Mouse (Mus musculus): ENCODE data around the gene Cgnl1. TPM values are rescaled to one million over a fixed set of nuclear protein-coding genes. Genes with fewer than 3 reads are reported as not detected.

The Cgnl1 gene
- polyA plus RNA-seq, 1 experiment from 2014 or later: 6.2 TPM

- Histone ChIP-seq H3K27me3 (replicated peaks) (no peaks in the 10 kb centered on the region), H3K36me3 (replicated peaks) (no peaks in the 10 kb centered on the region), H3K9ac (no peak overlapping the region), H3K4me1 (no peaks in the 10 kb centered on the region), H3K27ac (no peak overlapping the region), H3K4me3 (no peak overlapping the region), H3K9me3 (no peaks in the 10 kb centered on the region), H3K4me2 (no peak overlapping the region)
- WGBS: 77% methylated on average over 11 of the region's 11 CpGs
- no peak for ATAC-seq (replicated peaks)
These were observed 92.1 kb downstream of the Cgnl1 start for GRCm38 (mm10) chr9:71679103-71679815.

GRCm38 (mm10) chr9:71676988-71677688, 94.3 kb downstream of the Cgnl1 start:
- H3K27ac ChIP-seq: no peak overlapping the region
- H3K4me1 ChIP-seq: no peaks in the 10 kb centered on the region
- 86% methylated on average over 5 of the region's 5 CpGs for WGBS
- H3K9ac ChIP-seq: no peak overlapping the region
- H3K4me2 ChIP-seq: no peak overlapping the region
- no peaks in the 10 kb centered on the region for H3K36me3 ChIP-seq (replicated peaks)
- no peak overlapping the region for H3K4me3 ChIP-seq
- no peaks in the 10 kb centered on the region for H3K27me3 ChIP-seq (replicated peaks)
- no peak for ATAC-seq (replicated peaks)
- no peaks in the 10 kb centered on the region for H3K9me3 ChIP-seq

DNA sequence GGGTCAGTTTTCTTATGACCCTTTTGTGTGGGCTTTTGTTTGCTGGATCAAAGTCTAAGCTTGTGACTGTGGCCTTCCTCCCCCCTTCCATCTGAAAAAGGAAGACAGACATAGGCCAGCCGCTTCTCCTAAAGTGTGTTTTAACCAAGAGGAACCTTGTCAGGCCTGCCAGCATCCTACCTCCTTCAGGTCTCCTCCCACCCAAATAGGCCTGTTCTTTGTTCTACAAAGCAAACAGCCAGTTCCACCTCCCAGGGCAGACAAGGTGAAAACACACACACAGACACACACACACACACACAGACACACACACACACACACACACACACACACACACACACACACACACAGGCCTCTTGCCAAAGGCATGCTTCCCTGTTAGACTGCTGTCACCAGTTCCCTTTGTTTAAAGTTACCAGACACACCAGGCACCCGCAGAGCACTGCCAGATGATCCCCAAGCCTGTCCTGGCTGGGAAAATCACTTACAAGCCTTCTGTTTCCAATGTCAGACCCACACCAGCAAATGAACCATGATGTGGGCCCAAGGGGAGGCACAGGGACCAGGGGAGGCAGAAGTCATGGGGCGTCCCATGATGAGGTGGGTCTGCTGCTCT, 95.5 kb downstream of the Cgnl1 start:
- Histone ChIP-seq H3K36me3 (replicated peaks) (no peaks in the 10 kb centered on the region), H3K9ac (no peak overlapping the region), H3K9me3 (no peaks in the 10 kb centered on the region), H3K4me3 (no peak overlapping the region), H3K27me3 (replicated peaks) (no peaks in the 10 kb centered on the region), H3K4me2 (no peak overlapping the region), H3K4me1 (no peaks in the 10 kb centered on the region), H3K27ac (no peak overlapping the region)
- WGBS: 54% methylated on average over 3 of the region's 3 CpGs
- no peak for ATAC-seq (replicated peaks)

- WGBS: 82% methylated on average over 2 of the region's 2 CpGs
- Histone ChIP-seq H3K4me3 (no peak overlapping the region), H3K9ac (no peak overlapping the region)
These were observed 96.2 kb downstream of the Cgnl1 start for GRCm38 (mm10) chr9:71675216-71675615.

GRCm38 (mm10) chr9:71674476-71674875, 96.9 kb downstream of the Cgnl1 start:
- H3K4me3 ChIP-seq: no peak overlapping the region
- H3K9ac ChIP-seq: no peak overlapping the region
- H3K4me1 ChIP-seq: no peaks in the 10 kb centered on the region
- H3K27ac ChIP-seq: no peak overlapping the region
- no peak for ATAC-seq (replicated peaks)
- no peaks in the 10 kb centered on the region for H3K36me3 ChIP-seq (replicated peaks)
- H3K27me3 ChIP-seq (replicated peaks): no peaks in the 10 kb centered on the region
- H3K4me2 ChIP-seq: no peak overlapping the region
- no peaks in the 10 kb centered on the region for H3K9me3 ChIP-seq
- WGBS: 62% methylated on average over 5 of the region's 5 CpGs

More at GRCm38 (mm10) chr9:71675216-71675615, 96.2 kb downstream of the Cgnl1 start:
- H3K27me3 ChIP-seq (replicated peaks): no peaks in the 10 kb centered on the region
- H3K27ac ChIP-seq: no peak overlapping the region
- no peaks in the 10 kb centered on the region for H3K36me3 ChIP-seq (replicated peaks)
- H3K9me3 ChIP-seq: no peaks in the 10 kb centered on the region
- no peak overlapping the region for H3K4me2 ChIP-seq
- no peak for ATAC-seq (replicated peaks)
- no peaks in the 10 kb centered on the region for H3K4me1 ChIP-seq

GRCm38 (mm10) chr9:71672495-71672894, 98.9 kb downstream of the Cgnl1 start:
- WGBS: 96% methylated on average over 4 of the region's 4 CpGs
- H3K4me2 ChIP-seq: no peak overlapping the region

DNA sequence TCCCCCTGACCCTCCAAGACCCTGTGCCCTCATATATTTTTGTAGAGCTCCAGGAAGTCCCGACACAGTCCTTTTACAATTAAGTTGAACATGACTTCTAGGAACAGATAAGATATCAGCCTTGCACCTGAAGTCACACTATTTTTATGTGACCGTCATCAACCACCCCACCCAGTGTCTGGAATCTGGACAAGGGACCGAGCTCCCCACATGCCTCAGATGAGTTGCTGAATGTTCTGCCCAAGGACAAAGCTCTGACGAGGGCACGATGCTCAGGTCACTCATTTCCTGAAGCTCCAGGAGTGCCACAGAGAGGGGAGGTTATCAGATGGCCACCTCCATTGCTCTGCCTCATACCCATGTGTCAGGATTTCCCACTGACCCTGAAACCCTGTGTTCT, 100.7 kb downstream of the Cgnl1 start:
- no peaks in the 10 kb centered on the region for H3K36me3 ChIP-seq (replicated peaks)
- ATAC-seq (replicated peaks): no peak
- no peaks in the 10 kb centered on the region for H3K27me3 ChIP-seq (replicated peaks)
- H3K9me3 ChIP-seq: no peaks in the 10 kb centered on the region
- WGBS: 83% methylated on average over 5 of the region's 5 CpGs
- no peak overlapping the region for H3K4me3 ChIP-seq
- no peak overlapping the region for H3K9ac ChIP-seq
- no peaks in the 10 kb centered on the region for H3K4me1 ChIP-seq
- H3K4me2 ChIP-seq: no peak overlapping the region
- no peak overlapping the region for H3K27ac ChIP-seq

More at GRCm38 (mm10) chr9:71672495-71672894, 98.9 kb downstream of the Cgnl1 start:
- Histone ChIP-seq H3K9me3 (no peaks in the 10 kb centered on the region), H3K4me1 (no peaks in the 10 kb centered on the region), H3K9ac (no peak overlapping the region), H3K27ac (no peak overlapping the region), H3K4me3 (no peak overlapping the region), H3K36me3 (replicated peaks) (no peaks in the 10 kb centered on the region), H3K27me3 (replicated peaks) (no peaks in the 10 kb centered on the region)
- no peak for ATAC-seq (replicated peaks)

GRCm38 (mm10) chr9:71667616-71668015, 103.8 kb downstream of the Cgnl1 start:
- ATAC-seq (replicated peaks): no peak
- H3K4me2 ChIP-seq: no peak overlapping the region
- H3K27ac ChIP-seq: no peak overlapping the region
- H3K27me3 ChIP-seq (replicated peaks): no peaks in the 10 kb centered on the region
- 80% methylated on average over 5 of the region's 5 CpGs for WGBS
- H3K36me3 ChIP-seq (replicated peaks): no peaks in the 10 kb centered on the region
- H3K4me3 ChIP-seq: no peak overlapping the region
- no peaks in the 10 kb centered on the region for H3K9me3 ChIP-seq
- H3K9ac ChIP-seq: no peak overlapping the region
- no peaks in the 10 kb centered on the region for H3K4me1 ChIP-seq

DNA sequence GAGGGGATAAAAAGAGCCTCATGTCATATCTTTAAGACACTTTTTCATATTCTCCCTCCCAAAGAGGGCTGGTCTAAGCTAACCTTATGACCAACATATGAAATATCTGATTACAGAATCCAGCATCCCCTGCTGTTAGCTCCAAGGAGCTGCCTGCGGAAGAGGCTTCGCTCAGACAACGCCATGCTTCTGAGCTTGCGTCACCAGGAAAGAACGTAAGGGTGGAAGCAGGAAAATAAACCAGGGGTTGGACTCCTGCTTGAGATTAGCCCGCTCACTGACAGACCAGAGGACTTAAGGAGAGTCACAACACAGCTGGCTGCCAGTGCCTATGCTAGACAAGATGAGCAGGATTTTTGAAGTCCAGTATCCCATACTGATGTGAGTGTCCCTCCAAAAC, 105.0 kb downstream of the Cgnl1 start:
- no peak for ATAC-seq (replicated peaks)
- H3K4me3 ChIP-seq: no peak overlapping the region
- H3K27ac ChIP-seq: no peak overlapping the region
- no peak overlapping the region for H3K9ac ChIP-seq
- no peaks in the 10 kb centered on the region for H3K4me1 ChIP-seq
- no peaks in the 10 kb centered on the region for H3K36me3 ChIP-seq (replicated peaks)
- no peaks in the 10 kb centered on the region for H3K9me3 ChIP-seq
- no peaks in the 10 kb centered on the region for H3K27me3 ChIP-seq (replicated peaks)
- no peak overlapping the region for H3K4me2 ChIP-seq
- WGBS: 76% methylated on average over 6 of the region's 6 CpGs

DNA sequence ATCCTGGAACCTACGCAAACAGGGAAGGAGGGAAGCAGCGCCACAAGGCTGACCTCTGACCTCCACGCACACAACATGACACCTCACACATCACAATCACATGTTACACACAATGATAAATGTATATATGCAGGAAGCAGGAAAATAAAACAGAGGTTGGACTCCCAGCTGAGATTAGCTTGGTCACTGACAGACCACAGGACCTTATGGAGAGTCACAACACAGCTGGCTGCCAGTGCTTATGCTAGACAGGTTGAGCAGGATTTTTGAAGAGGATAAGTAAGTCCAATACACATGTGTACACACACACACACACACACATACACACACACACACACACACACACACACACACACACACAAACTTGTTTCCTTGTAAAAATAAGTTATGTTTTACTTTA, 105.9 kb downstream of the Cgnl1 start:
- Histone ChIP-seq H3K36me3 (replicated peaks) (no peaks in the 10 kb centered on the region), H3K4me2 (no peak overlapping the region), H3K4me3 (no peak overlapping the region), H3K9ac (no peak overlapping the region), H3K4me1 (no peaks in the 10 kb centered on the region), H3K9me3 (no peaks in the 10 kb centered on the region), H3K27me3 (replicated peaks) (no peaks in the 10 kb centered on the region), H3K27ac (no peak overlapping the region)
- ATAC-seq (replicated peaks): no peak
- 90% methylated on average over 3 of the region's 3 CpGs for WGBS

GRCm38 (mm10) chr9:71664855-71665254, 106.5 kb downstream of the Cgnl1 start:
- H3K4me1 ChIP-seq: no peaks in the 10 kb centered on the region
- H3K9ac ChIP-seq: no peak overlapping the region
- H3K27ac ChIP-seq: no peak overlapping the region
- no peak for ATAC-seq (replicated peaks)
- WGBS: 91% methylated on average over 3 of the region's 3 CpGs
- no peaks in the 10 kb centered on the region for H3K36me3 ChIP-seq (replicated peaks)
- H3K9me3 ChIP-seq: no peaks in the 10 kb centered on the region
- no peak overlapping the region for H3K4me2 ChIP-seq
- H3K27me3 ChIP-seq (replicated peaks): no peaks in the 10 kb centered on the region
- no peak overlapping the region for H3K4me3 ChIP-seq

DNA sequence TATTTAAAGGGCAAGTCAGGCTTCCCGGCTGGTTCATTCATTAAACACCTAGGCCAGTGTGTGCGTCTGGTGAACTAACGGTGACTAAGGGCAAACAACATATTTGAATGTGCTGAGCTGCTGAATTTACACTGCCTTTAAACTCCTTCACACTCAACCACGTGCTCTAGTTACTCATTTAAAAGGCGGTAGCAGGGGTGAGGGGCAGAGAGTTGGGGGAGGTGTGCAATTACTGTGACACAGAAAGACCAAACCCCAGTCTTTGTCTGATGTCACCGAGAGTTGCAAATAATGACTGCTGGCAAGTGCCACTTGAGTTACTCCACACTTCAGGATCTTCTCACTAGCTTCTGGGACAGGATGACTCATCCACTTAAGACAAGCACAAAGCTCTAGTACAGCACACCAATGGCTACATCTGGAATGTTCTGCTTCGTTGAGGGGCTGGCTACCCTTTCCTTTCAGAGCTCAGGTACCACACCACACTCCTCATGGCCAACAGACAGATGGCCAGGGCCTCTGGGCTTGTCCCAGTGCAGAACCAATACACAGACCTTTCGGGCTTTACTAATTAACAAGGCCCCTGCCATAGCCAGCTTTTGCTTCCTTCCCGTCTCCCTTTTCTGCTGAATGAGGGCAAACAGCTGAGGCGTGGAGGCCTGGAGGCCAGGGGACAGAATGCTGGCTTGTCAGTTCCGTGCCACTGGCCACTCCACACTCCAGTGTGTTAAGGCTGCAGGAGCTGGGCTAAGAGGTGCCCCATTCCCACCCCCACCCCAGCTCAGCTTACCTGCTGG, 107.8 kb downstream of the Cgnl1 start:
- H3K9ac ChIP-seq: no peak overlapping the region
- H3K27ac ChIP-seq: no peak overlapping the region
- 64% methylated on average over 11 of the region's 11 CpGs for WGBS
- no peaks in the 10 kb centered on the region for H3K36me3 ChIP-seq (replicated peaks)
- no peak overlapping the region for H3K4me3 ChIP-seq
- no peaks in the 10 kb centered on the region for H3K4me1 ChIP-seq
- no peaks in the 10 kb centered on the region for H3K9me3 ChIP-seq
- no peak for ATAC-seq (replicated peaks)
- H3K27me3 ChIP-seq (replicated peaks): no peaks in the 10 kb centered on the region
- no peak overlapping the region for H3K4me2 ChIP-seq
